In the genomic region with DNA sequence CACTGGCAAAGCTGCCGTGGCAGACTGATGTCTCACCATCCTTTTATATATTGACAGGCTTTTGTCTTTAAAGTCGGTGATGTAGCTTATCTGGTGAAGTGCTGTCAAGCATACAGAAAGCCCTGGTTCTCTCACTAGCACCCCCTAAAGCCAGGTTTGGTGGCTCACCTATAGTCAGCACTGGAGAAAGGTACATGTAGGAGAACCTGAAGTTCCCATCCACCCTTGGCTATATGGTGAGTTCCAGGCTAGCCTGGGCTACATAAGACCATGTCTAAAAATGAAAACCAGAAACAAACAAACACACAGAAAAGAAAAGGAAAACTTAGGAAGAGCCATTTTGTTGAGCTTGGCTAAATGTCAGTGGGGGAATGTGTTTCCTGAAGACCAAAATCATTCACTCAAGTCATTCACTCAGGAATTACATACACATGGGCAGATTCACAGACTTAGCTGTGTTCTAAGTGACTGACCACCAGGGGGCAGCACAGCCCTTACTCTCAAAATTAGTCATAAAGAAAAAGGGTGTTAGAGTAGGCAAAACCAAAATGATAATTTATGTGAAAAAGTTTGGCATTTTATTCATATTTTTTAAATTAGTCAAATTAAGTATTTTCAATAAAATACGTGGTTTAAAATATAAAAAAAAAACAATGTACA, we compare ENCODE assay signal across 9 mouse cellular contexts. TPM values are rescaled to one million over a fixed set of nuclear protein-coding genes. Genes with fewer than 3 reads are reported as not detected.
DNase-seq lines count a peak whose midpoint lies in the region; ATAC-seq and TF ChIP-seq lines count a peak whose summit lies in the region.
"Had no signal": no experiment of that assay in that cellular context is flagged by ENCODE, and none has a peak within 500 bp of the region (broad histone marks: within the 10 kb centered on the region; RNA-seq: fewer than 3 reads in every experiment).

No protein-coding gene starts in this region.

- no peak overlapping the region for H3K9ac ChIP-seq in kidney, embryonic 16.5 days (replicated peaks; ENCODE audit: low read length)
- H3K9ac ChIP-seq in kidney, embryonic 14.5 days (ENCODE audit: low read depth, low read length), result no peak overlapping the region
- H3K9ac ChIP-seq in liver, adult 2 months (ENCODE audit: low read depth, low read length), result no peak overlapping the region
- H3K9ac ChIP-seq in neural tube, embryonic 11.5 days (ENCODE audit: low read length), result no peak overlapping the region
- no peak overlapping the region for H3K9ac ChIP-seq in stomach, postnatal 0 days (ENCODE audit: low read length)

- H3K36me3 ChIP-seq in kidney, embryonic 16.5 days (ENCODE audit: insufficient read depth, low read length), result peaks cover 13% of the 10 kb centered on the region
- peaks cover 20% of the 10 kb centered on the region; the same call in 1 of the 2 replicates for H3K36me3 ChIP-seq in kidney, embryonic 14.5 days (ENCODE audit: control insufficient read depth, insufficient read depth, low read length)
- H3K36me3 ChIP-seq in liver, adult 2 months (ENCODE audit: control insufficient read depth, insufficient read depth, low read length), result peaks cover 9% of the 10 kb centered on the region
- no peaks in the 10 kb centered on the region for H3K36me3 ChIP-seq in neural tube, embryonic 11.5 days (ENCODE audit: control insufficient read depth, insufficient read depth, low read length)
- H3K36me3 ChIP-seq in stomach, postnatal 0 days (ENCODE audit: control insufficient read depth, insufficient read depth, low read length), result no peaks in the 10 kb centered on the region

- DNase-seq in kidney, adult 18-20 months, result peak; percentile 76
- DNase-seq in gastrocnemius, adult 8-10 months (ENCODE audit: low spot score in 2 of 2), result peak; percentile 29 to 41
- peak; percentile 66 for DNase-seq in liver, adult 2 months (ENCODE audit: extremely low read depth, low read depth, low spot score)
- peak; percentile 82 for DNase-seq in neural tube, embryonic 11.5 days (ENCODE audit: low spot score)
- DNase-seq in stomach, postnatal 0 days (ENCODE audit: low spot score), result peak; percentile 82

- no peak for ATAC-seq in kidney, embryonic 16.5 days (ENCODE audit: low FRiP score, low TSS enrichment)
- peak; percentile 99 for ATAC-seq in common myeloid progenitor, adult 5-6 weeks (replicated peaks; ENCODE audit: low read depth, poor library complexity, severe bottlenecking)
- ATAC-seq in kidney, embryonic 14.5 days (ENCODE audit: low FRiP score, low TSS enrichment), result peak; percentile 76
- ATAC-seq in neural tube, embryonic 11.5 days (ENCODE audit: insufficient read depth, low FRiP score, low TSS enrichment), result peak; percentile 71; the same call in 1 of the 2 replicates
- 0 out of 2 replicates have a peak, but pooled peaks have one; percentile 26 for ATAC-seq in stomach, postnatal 0 days (ENCODE audit: low FRiP score, low TSS enrichment)

- TF ChIP-seq CTCF in liver, adult 2 months (IDR thresholded peaks at IDR 0.05; ENCODE audit: low read depth, low read length), result peak; percentile 47; the same call in 1 of the 2 replicates
- peak; percentile 92 for TF ChIP-seq CTCF in stomach, postnatal 0 days (IDR thresholded peaks at IDR 0.05; ENCODE audit: low read depth)

- TF ChIP-seq POLR2A in liver, adult 2 months (IDR thresholded peaks at IDR 0.05; ENCODE audit: extremely low read depth, insufficient read depth, low read length), result no peak

- H3K9me3 ChIP-seq in kidney, embryonic 16.5 days (ENCODE audit: low read length), result no peaks in the 10 kb centered on the region
- no peaks in the 10 kb centered on the region for H3K9me3 ChIP-seq in kidney, embryonic 14.5 days (ENCODE audit: control insufficient read depth, low read length)
- H3K9me3 ChIP-seq in neural tube, embryonic 11.5 days (ENCODE audit: control insufficient read depth, low read length), result no peaks in the 10 kb centered on the region
- H3K9me3 ChIP-seq in stomach, postnatal 0 days (ENCODE audit: control insufficient read depth, low read length), result no peaks in the 10 kb centered on the region

- no peak for TF ChIP-seq EP300 in stomach, postnatal 0 days (optimal IDR thresholded peaks at IDR 0.05)

- no peaks in the 10 kb centered on the region for H3K4me1 ChIP-seq in kidney, embryonic 16.5 days (ENCODE audit: insufficient read depth, low read length)
- no peaks in the 10 kb centered on the region for H3K4me1 ChIP-seq in kidney, embryonic 14.5 days (ENCODE audit: control insufficient read depth, insufficient read depth, low read length)
- no peaks in the 10 kb centered on the region for H3K4me1 ChIP-seq in liver, adult 2 months (ENCODE audit: control insufficient read depth, insufficient read depth, low read length)
- H3K4me1 ChIP-seq in neural tube, embryonic 11.5 days (ENCODE audit: control insufficient read depth, insufficient read depth, low read length), result no peaks in the 10 kb centered on the region
- H3K4me1 ChIP-seq in stomach, postnatal 0 days (replicated peaks; ENCODE audit: control insufficient read depth, insufficient read depth), result no peaks in the 10 kb centered on the region

- H3K27ac ChIP-seq in kidney, embryonic 16.5 days (ENCODE audit: low read length), result no peak overlapping the region
- H3K27ac ChIP-seq in kidney, embryonic 14.5 days (ENCODE audit: low read depth, low read length), result no peak overlapping the region
- H3K27ac ChIP-seq in liver, adult 2 months (replicated peaks; ENCODE audit: insufficient read depth, low read depth, low read length), result no peak overlapping the region
- no peak overlapping the region for H3K27ac ChIP-seq in neural tube, embryonic 11.5 days (ENCODE audit: low read depth, low read length)
- no peak overlapping the region for H3K27ac ChIP-seq in stomach, postnatal 0 days (replicated peaks)

- no peaks in the 10 kb centered on the region for H3K79me2 ChIP-seq in liver, adult 2 months (ENCODE audit: control insufficient read depth, insufficient read depth, low read length)

- no peak overlapping the region for H3K4me3 ChIP-seq in kidney, embryonic 16.5 days (ENCODE audit: low read length)
- H3K4me3 ChIP-seq in kidney, embryonic 14.5 days (ENCODE audit: low read length), result no peak overlapping the region
- H3K4me3 ChIP-seq in liver, adult 2 months (ENCODE audit: insufficient read depth, low read depth, low read length), result no peak overlapping the region
- no peak overlapping the region for H3K4me3 ChIP-seq in neural tube, embryonic 11.5 days (ENCODE audit: low read depth, low read length)
- no peak overlapping the region for H3K4me3 ChIP-seq in stomach, postnatal 0 days (ENCODE audit: low read depth, low read length)
- H3K4me3 ChIP-seq: myocyte had no signal

- H3K4me2 ChIP-seq in kidney, embryonic 16.5 days (replicated peaks; ENCODE audit: low read depth, low read length), result no peak overlapping the region
- H3K4me2 ChIP-seq in kidney, embryonic 14.5 days (replicated peaks; ENCODE audit: low read depth, low read length), result no peak overlapping the region
- no peak overlapping the region for H3K4me2 ChIP-seq in neural tube, embryonic 11.5 days (ENCODE audit: low read depth)
- no peak overlapping the region for H3K4me2 ChIP-seq in stomach, postnatal 0 days (replicated peaks; ENCODE audit: low read depth)

- no peaks in the 10 kb centered on the region for H3K27me3 ChIP-seq in kidney, embryonic 16.5 days (ENCODE audit: insufficient read depth, low read length)
- H3K27me3 ChIP-seq in kidney, embryonic 14.5 days (ENCODE audit: control insufficient read depth, insufficient read depth, low read length), result no peaks in the 10 kb centered on the region
- H3K27me3 ChIP-seq in liver, adult 2 months (ENCODE audit: control insufficient read depth, insufficient read depth, low read length), result no peaks in the 10 kb centered on the region
- H3K27me3 ChIP-seq in neural tube, embryonic 11.5 days (ENCODE audit: control insufficient read depth, insufficient read depth, low read length), result no peaks in the 10 kb centered on the region
- no peaks in the 10 kb centered on the region for H3K27me3 ChIP-seq in stomach, postnatal 0 days (ENCODE audit: control insufficient read depth, insufficient read depth, low read length)

- WGBS in kidney, embryonic 16.5 days, result 66% methylated on average over 3 of the region's 3 CpGs
- 66% methylated on average over 3 of the region's 3 CpGs for WGBS in kidney, embryonic 14.5 days
- WGBS in liver, adult 2 months, result 54% methylated on average over 3 of the region's 3 CpGs
- 66% methylated on average over 3 of the region's 3 CpGs for WGBS in neural tube, embryonic 11.5 days
- WGBS in stomach, postnatal 0 days, result 62% methylated on average over 3 of the region's 3 CpGs

RNA-seq across cellular contexts. Expression of a gene that starts 10.1 kb away (rescaled TPM):
- polyA plus RNA-seq in kidney, embryonic 16.5 days (2015; fragmentation: Nextera tagmentation; extraction: Ambion mirVana), result 7.7 and 10.5 TPM in 2 replicates
- 35.5 and 41.4 TPM in 2 replicates for total RNA-seq in common myeloid progenitor, adult 5-6 weeks (2017)
- total RNA-seq in gastrocnemius, adult 8-10 months (2022), result 1 to 10 TPM in 3 of 4 experiments, under 1 TPM in 1; 0.75 to 1.6 (median 1.4) TPM
- 8.8 TPM in 2 replicates for polyA plus RNA-seq in kidney, embryonic 14.5 days (2014; fragmentation: Nextera tagmentation; extraction: Ambion mirVana)
- total RNA-seq in liver, adult 2 months (2014; rRNA removed), result 5.3 and 7.3 TPM in 2 replicates
- polyA plus RNA-seq in liver, adult 2 months (2012; rRNA removed), result 0.55 and 0.62 TPM in 2 replicates
- polyA plus RNA-seq in neural tube, embryonic 11.5 days (2014; fragmentation: Nextera tagmentation; extraction: Ambion mirVana), result 7.3 and 8.3 TPM in 2 replicates
- 2.7 and 4.1 TPM in 2 replicates for polyA plus RNA-seq in stomach, postnatal 0 days (2015; fragmentation: Nextera tagmentation; extraction: Ambion mirVana)

RNA-seq across cellular contexts. Expression of a gene that starts 47.5 kb away (rescaled TPM):
- 0.49 and 0.56 TPM in 2 replicates for polyA plus RNA-seq in kidney, embryonic 16.5 days (2015; fragmentation: Nextera tagmentation; extraction: Ambion mirVana)
- 0.49 TPM in 1 of 2 replicates, not detected in the other for total RNA-seq in common myeloid progenitor, adult 5-6 weeks (2017)
- under 1 TPM in 2 of 4 experiments, not detected in 2; 0.16 to 0.22 TPM for total RNA-seq in gastrocnemius, adult 8-10 months (2022)
- 0.10 and 0.81 TPM in 2 replicates for polyA plus RNA-seq in kidney, embryonic 14.5 days (2014; fragmentation: Nextera tagmentation; extraction: Ambion mirVana)
- total RNA-seq in liver, adult 2 months (2014; rRNA removed), result 7.5 and 8.2 TPM in 2 replicates
- polyA plus RNA-seq in liver, adult 2 months (2012; rRNA removed), result 1.1 and 2.4 TPM in 2 replicates
- 0.08 and 0.29 TPM in 2 replicates for polyA plus RNA-seq in neural tube, embryonic 11.5 days (2014; fragmentation: Nextera tagmentation; extraction: Ambion mirVana)
- polyA plus RNA-seq in stomach, postnatal 0 days (2015; fragmentation: Nextera tagmentation; extraction: Ambion mirVana), result 0.21 and 0.23 TPM in 2 replicates
- polyA plus RNA-seq: myocyte had no signal
